Mouse (Mus musculus): ENCODE results near the gene Adgrg5.

GRCm38 (mm10) chr8:94901031-94901430, 22.5 kb upstream of the Adgrg5 start:
- TF ChIP-seq POLR2A (IDR thresholded peaks at IDR 0.05; ENCODE audit: insufficient read length, low read depth) (no peak), CEBPB (IDR thresholded peaks at IDR 0.05; ENCODE audit: insufficient read depth, poor library complexity, severe bottlenecking) (no peak), MAX (IDR thresholded peaks at IDR 0.05; ENCODE audit: low read depth) (no peak), TCF12 (IDR thresholded peaks at IDR 0.05; ENCODE audit: insufficient read depth, poor library complexity, severe bottlenecking) (no peak), SRF (IDR thresholded peaks at IDR 0.05; ENCODE audit: control insufficient read depth, insufficient read length, low read depth) (no peak), MYOG (IDR thresholded peaks at IDR 0.05; ENCODE audit: control insufficient read depth in 1 of 3, insufficient read depth in 1 of 3, insufficient read length in 2 of 3, low read depth in 2 of 3) (no peak), E2F4 (IDR thresholded peaks at IDR 0.05; ENCODE audit: insufficient read depth) (no peak), USF1 (IDR thresholded peaks at IDR 0.05; ENCODE audit: low read depth) (no peak), MYOD1 (IDR thresholded peaks at IDR 0.05; ENCODE audit: control insufficient read depth in 1 of 3, insufficient read length in 2 of 3, low read depth in 2 of 3) (no peak), TCF3 (IDR thresholded peaks at IDR 0.05; ENCODE audit: insufficient read length, low read depth) (no peak)
